Mouse (Mus musculus) cerebral cortex, adult 2 months (tissue): Measurements from ENCODE around the gene C1qtnf5.

Experiments used
- WGBS: fragments of 180-500 bp; shearing (Covaris S2); methylation state at CpG from one replicate; pipeline ENCODE4 v1.1.7; 2018; 5-methylcytosine and 5-hydroxymethylcytosine counted together

C1qtnf5 gene

GRCm38 (mm10) chr9:44104881-44105280 lies 2.2 kb upstream of the C1qtnf5 start:
- WGBS, result 85% methylated on average over 7 of the region's 7 CpGs

GRCm38 (mm10) chr9:44105781-44106180 lies 1.3 kb upstream of the C1qtnf5 start:
- 89% methylated on average over 10 of the region's 10 CpGs for WGBS

- 70% methylated on average over 7 of the region's 7 CpGs for WGBS
Measured at GRCm38 (mm10) chr9:44106182-44106581, 863 bp upstream of the C1qtnf5 start.

GRCm38 (mm10) chr9:44106596-44106995 lies 449 bp upstream of the C1qtnf5 start:
- 72% methylated on average over 4 of the region's 4 CpGs for WGBS

GRCm38 (mm10) chr9:44107557-44108179 lies 623 bp downstream of the C1qtnf5 start:
- 38% methylated on average over 25 of the region's 25 CpGs for WGBS

- WGBS, result 69% methylated on average over 31 of the region's 31 CpGs
Measured at GRCm38 (mm10) chr9:44108269-44109055, 1.4 kb downstream of the C1qtnf5 start.

- 27% methylated on average over 9 of the region's 9 CpGs for WGBS
Measured at GRCm38 (mm10) chr9:44109360-44110095, 2.5 kb downstream of the C1qtnf5 start.

GRCm38 (mm10) chr9:44111909-44112308 lies 4.9 kb downstream of the C1qtnf5 start:
- WGBS, result 63% methylated on average over 10 of the region's 12 CpGs

GRCm38 (mm10) chr9:44113105-44113789 lies 6.2 kb downstream of the C1qtnf5 start, which contains the start of the genes Gm49380 and Rnf26:
Gm49380 (minus strand) TSS chr9:44113500.
Rnf26 (minus strand) TSS chr9:44113517.
- WGBS, result under 1% methylated on average over 46 of the region's 51 CpGs

- WGBS, result 82% methylated on average over 2 of the region's 2 CpGs
Measured at GRCm38 (mm10) chr9:44114453-44114852, 7.4 kb downstream of the C1qtnf5 start.

- WGBS, result 91% methylated on average over 9 of the region's 9 CpGs
Measured at GRCm38 (mm10) chr9:44115599-44115998, 8.6 kb downstream of the C1qtnf5 start.

GRCm38 (mm10) chr9:44116182-44116581 lies 9.1 kb downstream of the C1qtnf5 start:
- WGBS, result 95% methylated on average over 4 of the region's 4 CpGs

- WGBS, result 61% methylated on average over 5 of the region's 5 CpGs
Measured at GRCm38 (mm10) chr9:44119011-44119410, 12.0 kb downstream of the C1qtnf5 start.

- 59% methylated on average over 8 of the region's 8 CpGs for WGBS
Measured at GRCm38 (mm10) chr9:44119948-44120465, 13.0 kb downstream of the C1qtnf5 start.

GRCm38 (mm10) chr9:44124317-44124716 lies 17.3 kb downstream of the C1qtnf5 start:
- 75% methylated on average over 6 of the region's 6 CpGs for WGBS

GRCm38 (mm10) chr9:44125026-44125425 lies 18.0 kb downstream of the C1qtnf5 start:
- 70% methylated on average over 5 of the region's 5 CpGs for WGBS

GRCm38 (mm10) chr9:44125546-44126428 lies 18.7 kb downstream of the C1qtnf5 start:
- 22% methylated on average over 18 of the region's 18 CpGs for WGBS

GRCm38 (mm10) chr9:44126746-44127145 lies 19.7 kb downstream of the C1qtnf5 start:
- 80% methylated on average over 3 of the region's 3 CpGs for WGBS

- 58% methylated on average over 3 of the region's 3 CpGs for WGBS
Measured at GRCm38 (mm10) chr9:44127351-44127801, 20.3 kb downstream of the C1qtnf5 start.

- WGBS, result 28% methylated on average over 9 of the region's 9 CpGs
Measured at GRCm38 (mm10) chr9:44129633-44130032, 22.6 kb downstream of the C1qtnf5 start.
